Mouse (Mus musculus) neural tube, embryonic 11.5 days (tissue): ENCODE data around the gene Me1. TPM values are rescaled to one million over a fixed set of nuclear protein-coding genes. Genes with fewer than 3 reads are reported as not detected.

ENCODE experiments used
- ATAC-seq: fragments of 200-750 bp; cut with Nextera tagmentation; 2 replicates; pipeline ENCODE4 v1.8.0; 2017; ENCODE audit warnings: moderate number of reproducible peaks, mild to moderate bottlenecking, moderate TSS enrichment, moderate library complexity; ENCODE audit not compliant: insufficient read depth, low FRiP score, low TSS enrichment
- DNase-seq: peaks from one replicate; pipeline ENCODE4 v3.0.0-alpha.2; 2015; ENCODE audit warnings: low spot score
- H3K27ac ChIP-seq: fragments of 300-500 bp; sonication (generic); 2 replicates; pipeline ENCODE4 v1.5.1; 2014; ENCODE audit warnings: low read depth, mild to moderate bottlenecking, low read length
- H3K27me3 ChIP-seq: fragments of 300-500 bp; sonication (generic); 2 replicates; pipeline ENCODE4 v1.6.1; 2014; ENCODE audit warnings: mild to moderate bottlenecking, low read length, mixed read lengths; ENCODE audit not compliant: control insufficient read depth, insufficient read depth
- H3K36me3 ChIP-seq: fragments of 300-500 bp; sonication (generic); 2 replicates; pipeline ENCODE4 v1.6.1; 2014; ENCODE audit warnings: mild to moderate bottlenecking, low read length, moderate library complexity, mixed read lengths; ENCODE audit not compliant: control insufficient read depth, insufficient read depth
- H3K4me1 ChIP-seq: fragments of 300-500 bp; sonication (generic); 2 replicates; pipeline ENCODE4 v1.6.1; 2014; ENCODE audit warnings: low read length, mixed read lengths; ENCODE audit not compliant: control insufficient read depth, insufficient read depth
- H3K4me2 ChIP-seq: fragments of 300-500 bp; sonication (generic); 2 replicates; pipeline ENCODE4 v1.6.1; 2014; ENCODE audit warnings: low read depth, mild to moderate bottlenecking, moderate library complexity
- H3K4me3 ChIP-seq: fragments of 300-500 bp; sonication (generic); 2 replicates; pipeline ENCODE4 v1.5.1; 2014; ENCODE audit warnings: low read depth, low read length
- H3K9ac ChIP-seq: fragments of 300-500 bp; sonication (generic); 2 replicates; pipeline ENCODE4 v1.6.1; 2014; ENCODE audit warnings: mild to moderate bottlenecking, low read length
- H3K9me3 ChIP-seq: fragments of 300-500 bp; sonication (generic); 2 replicates; pipeline ENCODE4 v1.6.1; 2016; ENCODE audit warnings: low read length; ENCODE audit not compliant: control insufficient read depth
- WGBS: fragments of 180-500 bp; shearing (Covaris S2); extraction: QIAGEN DNeasy Blood & Tissue Kit; methylation state at CpG from one replicate; pipeline ENCODE4 v1.1.7; 2014; 5-methylcytosine and 5-hydroxymethylcytosine counted together
- polyA plus RNA-seq: library from polyadenylated mRNA; unstranded; fragments of >200 nt; fragmentation: Nextera tagmentation; extraction: Ambion mirVana; gene quantifications from 2 replicates; pipeline ENCODE4 v1.2.1, GENCODE M21; 2014

Gene Me1
- polyA plus RNA-seq, 1 experiment from 2014 or later, result 15.8 TPM

- Histone ChIP-seq H3K36me3 (no peaks in the 10 kb centered on the region), H3K9me3 (no peaks in the 10 kb centered on the region), H3K4me2 (no peak overlapping the region), H3K4me1 (no peaks in the 10 kb centered on the region), H3K9ac (no peak overlapping the region), H3K27ac (no peak overlapping the region), H3K27me3 (no peaks in the 10 kb centered on the region), H3K4me3 (no peak overlapping the region)
- WGBS, result 95% methylated on average over 7 of the region's 7 CpGs
- no peak for ATAC-seq
- DNase-seq, result no peak
These were observed 1.1 kb downstream of the Me1 start for GRCm38 (mm10) chr9:86694644-86695043.

GRCm38 (mm10) chr9:86693935-86694334 lies 1.8 kb downstream of the Me1 start:
- ATAC-seq (no peak), DNase-seq (no peak)
- H3K4me1 ChIP-seq, result no peaks in the 10 kb centered on the region
- no peak overlapping the region for H3K9ac ChIP-seq
- H3K27me3 ChIP-seq, result no peaks in the 10 kb centered on the region
- no peak overlapping the region for H3K4me2 ChIP-seq
- no peaks in the 10 kb centered on the region for H3K36me3 ChIP-seq
- H3K9me3 ChIP-seq, result no peaks in the 10 kb centered on the region
- no peak overlapping the region for H3K4me3 ChIP-seq
- 91% methylated on average over 6 of the region's 6 CpGs for WGBS
- H3K27ac ChIP-seq, result no peak overlapping the region

DNA sequence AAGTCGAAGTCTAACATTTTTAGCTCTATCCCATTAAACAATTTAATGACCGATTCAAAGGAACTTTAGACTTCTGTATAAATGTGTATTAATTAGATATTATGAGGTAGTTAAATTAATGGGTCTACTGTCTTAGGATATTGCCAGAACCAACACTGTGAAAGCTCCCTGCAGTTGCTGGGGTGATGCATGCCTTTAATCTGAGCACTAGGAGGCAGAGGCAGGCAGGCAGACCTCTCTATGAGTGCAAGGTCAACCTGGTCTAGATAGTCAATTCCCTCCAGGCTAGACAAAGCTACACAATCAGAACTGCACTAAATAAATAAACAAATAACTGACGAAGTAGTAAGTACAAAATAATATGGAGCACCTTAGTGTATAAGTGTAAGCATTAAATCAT lies 3.1 kb downstream of the Me1 start:
- H3K9me3 ChIP-seq, result no peaks in the 10 kb centered on the region
- no peaks in the 10 kb centered on the region for H3K4me1 ChIP-seq
- no peak overlapping the region for H3K4me3 ChIP-seq
- no peaks in the 10 kb centered on the region for H3K36me3 ChIP-seq
- no peak overlapping the region for H3K9ac ChIP-seq
- 91% methylated on average over 3 of the region's 3 CpGs for WGBS
- no peak overlapping the region for H3K4me2 ChIP-seq
- H3K27ac ChIP-seq, result no peak overlapping the region
- no peak for ATAC-seq
- no peak for DNase-seq
- no peaks in the 10 kb centered on the region for H3K27me3 ChIP-seq

DNA sequence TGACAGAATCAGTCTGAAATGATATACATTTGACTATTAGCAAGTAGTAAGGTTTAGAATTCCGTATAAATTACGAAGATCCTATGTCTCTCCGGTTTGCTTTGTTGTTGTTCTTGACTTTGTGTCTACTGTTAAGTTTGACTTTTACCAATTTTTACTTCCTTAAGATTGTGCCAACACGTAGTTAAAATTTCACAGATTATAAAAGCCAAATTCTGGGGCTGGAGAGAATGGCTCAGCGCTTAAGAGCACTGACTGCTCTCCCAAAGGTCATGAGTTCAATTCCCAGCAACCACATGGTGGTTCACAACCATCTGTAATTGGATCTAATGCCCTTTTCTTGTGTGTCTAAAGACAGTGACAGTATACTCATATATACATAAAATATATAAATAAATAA lies 3.5 kb downstream of the Me1 start:
- DNase-seq (no peak), ATAC-seq (no peak)
- WGBS, result 85% methylated on average over 5 of the region's 5 CpGs
- H3K4me3 ChIP-seq, result no peak overlapping the region
- no peak overlapping the region for H3K27ac ChIP-seq
- no peaks in the 10 kb centered on the region for H3K9me3 ChIP-seq
- H3K4me2 ChIP-seq, result no peak overlapping the region
- H3K9ac ChIP-seq, result no peak overlapping the region
- no peaks in the 10 kb centered on the region for H3K4me1 ChIP-seq
- H3K27me3 ChIP-seq, result no peaks in the 10 kb centered on the region
- no peaks in the 10 kb centered on the region for H3K36me3 ChIP-seq

GRCm38 (mm10) chr9:86691101-86691500 lies 4.7 kb downstream of the Me1 start:
- H3K27me3 ChIP-seq, result no peaks in the 10 kb centered on the region
- H3K9ac ChIP-seq, result no peak overlapping the region
- DNase-seq, result no peak
- no peaks in the 10 kb centered on the region for H3K4me1 ChIP-seq
- H3K36me3 ChIP-seq, result no peaks in the 10 kb centered on the region
- H3K4me2 ChIP-seq, result no peak overlapping the region
- no peak overlapping the region for H3K27ac ChIP-seq
- H3K4me3 ChIP-seq, result no peak overlapping the region
- no peaks in the 10 kb centered on the region for H3K9me3 ChIP-seq
- 91% methylated on average over 3 of the region's 3 CpGs for WGBS
- ATAC-seq, result no peak

GRCm38 (mm10) chr9:86683713-86684209 lies 12.0 kb downstream of the Me1 start:
- no peak for DNase-seq
- Histone ChIP-seq H3K9me3 (no peaks in the 10 kb centered on the region), H3K4me2 (no peak overlapping the region), H3K4me3 (no peak overlapping the region), H3K36me3 (no peaks in the 10 kb centered on the region), H3K27me3 (no peaks in the 10 kb centered on the region), H3K9ac (no peak overlapping the region), H3K27ac (no peak overlapping the region), H3K4me1 (no peaks in the 10 kb centered on the region)
- WGBS, result 60% methylated on average over 8 of the region's 8 CpGs
- ATAC-seq, result no peak

GRCm38 (mm10) chr9:86682844-86683243 lies 12.9 kb downstream of the Me1 start:
- no peak overlapping the region for H3K9ac ChIP-seq
- no peaks in the 10 kb centered on the region for H3K27me3 ChIP-seq
- no peak overlapping the region for H3K4me3 ChIP-seq
- 57% methylated on average over 6 of the region's 6 CpGs for WGBS
- no peaks in the 10 kb centered on the region for H3K4me1 ChIP-seq
- DNase-seq (no peak), ATAC-seq (no peak)
- no peak overlapping the region for H3K4me2 ChIP-seq
- H3K9me3 ChIP-seq, result no peaks in the 10 kb centered on the region
- H3K27ac ChIP-seq, result no peak overlapping the region
- H3K36me3 ChIP-seq, result no peaks in the 10 kb centered on the region

DNA sequence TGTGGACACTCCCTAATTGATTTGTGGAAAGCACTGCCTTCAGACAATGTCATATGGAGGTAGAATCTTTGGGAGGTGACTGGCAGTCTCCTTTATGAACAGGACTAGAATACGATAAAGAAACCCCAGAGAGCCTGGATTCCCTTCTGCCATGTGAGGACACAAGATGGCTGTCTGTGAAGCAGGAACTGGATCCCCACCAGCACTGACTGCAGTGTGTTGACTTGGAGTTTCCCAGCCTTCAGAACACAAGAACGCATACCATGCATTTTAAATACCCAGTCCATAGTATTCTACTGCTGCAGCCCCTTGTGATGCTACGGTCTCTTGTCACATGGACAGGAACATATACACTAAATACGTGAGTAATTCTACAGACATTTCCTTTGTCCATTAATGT lies 13.5 kb downstream of the Me1 start:
- Histone ChIP-seq H3K4me3 (no peak overlapping the region), H3K27me3 (no peaks in the 10 kb centered on the region), H3K27ac (no peak overlapping the region), H3K4me2 (no peak overlapping the region), H3K4me1 (no peaks in the 10 kb centered on the region), H3K9ac (no peak overlapping the region), H3K9me3 (no peaks in the 10 kb centered on the region), H3K36me3 (no peaks in the 10 kb centered on the region)
- ATAC-seq (no peak), DNase-seq (no peak)
- WGBS, result 93% methylated on average over 4 of the region's 4 CpGs

GRCm38 (mm10) chr9:86680431-86680830 lies 15.3 kb downstream of the Me1 start:
- no peak overlapping the region for H3K4me2 ChIP-seq
- no peak overlapping the region for H3K27ac ChIP-seq
- no peaks in the 10 kb centered on the region for H3K9me3 ChIP-seq
- no peak overlapping the region for H3K4me3 ChIP-seq
- WGBS, result 93% methylated on average over 6 of the region's 6 CpGs
- H3K27me3 ChIP-seq, result no peaks in the 10 kb centered on the region
- DNase-seq (no peak), ATAC-seq (no peak)
- no peaks in the 10 kb centered on the region for H3K4me1 ChIP-seq
- no peak overlapping the region for H3K9ac ChIP-seq
- no peaks in the 10 kb centered on the region for H3K36me3 ChIP-seq
